Mouse (Mus musculus): ENCODE measurements around the gene Cep83.

The Cep83 gene

DNA sequence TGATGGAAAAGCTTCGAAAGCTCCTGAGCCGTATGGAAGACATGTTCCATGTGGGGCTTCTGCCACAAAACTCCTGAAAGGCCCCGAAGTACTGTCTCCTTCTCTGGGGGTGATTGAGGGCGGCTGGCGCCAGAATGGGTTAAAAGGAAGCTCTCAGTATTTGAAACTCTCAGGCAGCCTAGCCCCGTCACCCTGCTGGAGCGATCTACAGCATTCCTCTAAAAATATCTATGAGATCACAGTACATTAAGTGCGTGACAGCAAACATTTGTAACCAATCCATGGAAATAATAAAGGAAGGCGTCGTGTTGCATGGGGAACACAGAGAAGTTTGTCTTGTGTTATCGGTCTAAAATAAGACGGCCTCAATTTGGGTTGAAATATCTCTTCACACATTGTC is 138.0 kb downstream of the Cep83 start:
- in situ Hi-C loops (cut with MboI, MseI) = no loop called here

DNA sequence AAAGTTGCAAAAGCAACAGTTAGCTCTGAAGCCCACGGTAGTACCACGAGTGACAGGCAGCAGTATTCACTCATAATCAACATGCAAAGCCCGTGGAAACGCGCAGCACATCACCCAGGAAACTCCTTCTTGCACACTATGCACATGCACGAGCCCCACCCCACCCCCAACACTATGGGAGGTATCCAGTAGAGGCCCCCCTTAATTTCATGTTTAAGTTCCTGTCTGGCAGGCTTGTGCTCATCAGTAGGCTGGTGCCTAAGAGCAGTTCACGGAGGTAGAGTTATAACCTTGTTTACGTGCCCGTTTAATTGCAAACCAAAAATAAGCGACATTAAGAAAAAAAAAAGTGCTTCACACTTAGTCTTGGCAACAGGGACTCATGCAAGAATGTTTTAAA is 138.9 kb downstream of the Cep83 start:
- in situ Hi-C loops (cut with MboI, MseI) = no loop called here

DNA sequence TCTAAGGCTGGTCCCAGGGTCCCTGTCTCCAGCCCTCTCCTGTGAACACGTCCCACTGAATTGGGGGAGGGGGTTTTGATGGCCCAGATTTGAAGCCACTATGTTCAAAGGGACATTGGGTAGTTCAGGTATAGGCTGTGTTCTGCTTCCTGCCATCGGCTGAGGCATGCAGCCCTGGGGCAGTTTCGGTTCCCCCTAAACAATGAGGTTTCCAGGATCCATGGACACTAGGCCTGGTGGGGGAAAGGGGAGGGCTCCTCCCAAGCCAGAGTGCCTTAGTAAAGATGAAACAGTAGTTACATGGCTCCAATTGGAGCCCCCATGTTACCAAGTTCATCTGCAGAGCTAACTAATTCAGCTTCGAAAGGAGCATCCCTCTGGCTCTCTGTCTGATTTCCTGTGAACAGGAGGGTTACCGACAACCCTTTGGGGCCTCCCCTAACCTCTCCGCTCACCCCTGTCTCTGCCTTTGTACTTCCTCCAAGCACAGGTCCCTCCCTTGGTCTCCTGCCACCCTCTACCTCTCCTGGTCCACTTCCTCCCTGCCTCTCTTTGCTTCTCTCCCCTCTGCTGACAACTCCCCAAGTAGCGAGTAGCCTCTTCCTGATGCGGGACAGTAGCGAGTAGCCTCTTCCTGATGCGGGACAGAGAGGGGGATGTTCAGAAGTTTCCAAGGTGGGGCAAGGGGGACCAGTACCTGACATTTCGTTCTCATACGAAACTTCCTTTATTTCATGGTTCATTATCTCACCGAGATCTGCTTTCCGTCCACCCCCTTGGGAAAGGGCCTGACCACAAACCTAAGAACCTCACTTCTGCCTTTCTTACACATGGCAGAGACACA is 139.7 kb downstream of the Cep83 start:
- in situ Hi-C loops (cut with MboI, MseI) = no loop called here

DNA sequence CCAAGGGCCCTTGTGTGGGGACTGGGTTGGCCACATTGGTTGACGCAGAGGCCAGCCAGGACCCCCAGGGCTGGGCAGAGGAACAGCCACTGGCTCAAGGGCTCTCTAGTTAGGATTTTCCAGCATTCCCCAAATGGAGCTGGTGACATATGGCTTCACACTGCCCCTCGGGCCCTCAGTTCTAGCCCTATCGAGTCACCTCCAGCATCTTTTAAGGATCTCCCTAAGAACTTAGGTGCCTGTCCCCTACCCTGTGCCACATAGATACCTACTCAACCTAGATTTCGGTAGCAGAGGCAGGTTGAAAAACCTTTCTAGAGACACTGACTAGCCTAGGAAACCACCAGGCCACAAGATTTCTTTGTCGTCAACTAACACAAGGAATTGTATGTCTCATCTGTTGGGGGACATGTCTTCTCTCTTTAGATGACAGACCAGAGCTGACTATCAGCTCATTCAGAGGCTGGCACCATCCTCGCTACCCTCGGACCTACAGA is 140.3 kb downstream of the Cep83 start:
- in situ Hi-C loops (cut with MboI, MseI) = no loop called here

DNA sequence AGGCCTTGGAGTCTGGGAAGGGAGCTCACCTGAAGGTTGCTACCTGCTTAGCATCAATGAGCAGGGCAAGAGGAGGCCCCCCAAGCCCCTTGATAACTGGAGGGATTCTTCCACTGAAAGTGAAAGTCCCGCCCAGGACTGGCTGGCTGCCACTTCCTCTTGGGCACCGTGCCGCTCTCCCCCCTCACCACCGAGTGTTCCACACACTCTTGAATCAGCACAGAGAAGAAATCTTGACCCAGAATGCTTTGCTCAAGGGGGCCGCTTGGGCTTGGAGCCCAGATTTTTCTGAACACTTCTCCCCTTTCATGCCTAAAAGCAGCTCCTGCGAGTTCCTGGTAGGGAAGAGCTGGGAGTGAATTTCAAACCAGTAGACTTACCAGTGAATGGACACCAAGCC is 141.0 kb downstream of the Cep83 start:
- in situ Hi-C loops (cut with MboI, MseI) = no loop called here

DNA sequence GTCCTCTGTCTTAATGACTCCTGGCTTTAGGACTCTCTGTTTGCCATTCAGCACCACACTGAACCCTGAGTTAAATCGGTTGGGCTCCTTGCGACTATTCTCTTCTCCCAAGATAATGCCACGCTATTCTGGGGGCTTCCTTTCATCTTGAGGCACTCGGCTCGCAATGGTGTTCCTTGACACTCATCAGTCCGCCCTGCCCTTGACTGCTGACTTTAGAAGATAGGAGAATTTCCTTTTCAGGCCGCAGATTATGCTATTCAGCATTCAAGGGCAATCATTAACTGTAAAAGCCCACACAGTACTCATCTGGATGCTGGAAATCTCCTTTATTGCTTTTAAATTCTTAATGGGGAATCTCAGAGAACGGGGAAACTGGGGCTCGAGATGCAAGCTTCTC is 147.4 kb downstream of the Cep83 start:
- in situ Hi-C loops (cut with MboI, MseI) = loop anchor here (5.0 kb wide), 1 partner anchor 36 kb away; no protein-coding TSS in a partner anchor
